Mouse (Mus musculus) kidney, adult 8-10 months (tissue): Measurements from ENCODE around the gene Klra1.
"Not testable (repeated sequence)": the region's sequence is repeated elsewhere in the genome, so short reads cannot be mapped to it uniquely, and the experiment has no call there.

Experiments
- DNase-seq, 2 experiments: peaks; one replicate each; pipeline ENCODE4 v3.0.0; 2022

Gene Klra1

GRCm38 (mm10) chr6:130386750-130387149, at the start of gene Klra1:
Gene Klra1 (minus strand): TSS chr6:130386874.
- no peak for DNase-seq

- DNase-seq = no peak
Measured at GRCm38 (mm10) chr6:130429511-130429910, 42.8 kb upstream of the Klra1 start.

- no peak for DNase-seq
Measured at GRCm38 (mm10) chr6:130419158-130419557, 32.5 kb upstream of the Klra1 start.

GRCm38 (mm10) chr6:130404882-130405281, 18.2 kb upstream of the Klra1 start:
- no peak for DNase-seq

GRCm38 (mm10) chr6:130385803-130386202, 871 bp downstream of the Klra1 start:
- DNase-seq = no peak

- DNase-seq = no peak
Measured at GRCm38 (mm10) chr6:130382375-130382774, 4.3 kb downstream of the Klra1 start.

- DNase-seq = not testable (repeated sequence)
Measured at GRCm38 (mm10) chr6:130345381-130345780, 41.3 kb downstream of the Klra1 start.

- not testable (repeated sequence) for DNase-seq
Measured at GRCm38 (mm10) chr6:130341973-130342372, 44.7 kb downstream of the Klra1 start.

- DNase-seq = no peak
Measured at GRCm38 (mm10) chr6:130337411-130337810, 49.3 kb downstream of the Klra1 start, which contains the start of gene Klra3. Gene Klra3 (minus strand): TSS chr6:130337574.
